Mouse (Mus musculus): ENCODE data around the gene Plgrkt. TPM values are rescaled to one million over a fixed set of nuclear protein-coding genes. Genes with fewer than 3 reads are reported as not detected.

The Plgrkt gene
- total and polyA plus RNA-seq, 2 experiments from 2014 or later = 27.9 to 58.7 TPM

DNA sequence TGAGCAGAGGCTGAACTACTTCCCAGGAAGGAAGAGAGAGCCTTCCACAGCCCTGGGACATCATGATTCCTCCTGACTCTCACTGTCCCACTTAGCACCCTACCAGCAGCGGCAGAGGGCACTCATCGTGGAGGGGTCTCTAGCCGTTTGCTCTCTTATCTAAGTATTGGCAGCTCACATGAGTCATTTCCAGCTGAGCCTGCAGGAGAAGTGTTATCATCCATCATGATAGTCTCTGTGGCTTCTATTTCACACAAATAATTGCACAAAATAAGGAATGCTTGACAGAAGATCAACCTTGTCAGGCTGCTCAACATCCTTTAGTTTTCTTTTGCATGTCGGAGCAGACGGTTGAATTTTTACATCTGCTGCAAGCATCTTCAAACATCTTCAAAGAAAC lies 6.9 kb downstream of the Plgrkt start:
- 84% methylated on average over 5 of the region's 5 CpGs for WGBS
- H3K9ac ChIP-seq (replicated peaks; ENCODE audit: low read length) = no peak overlapping the region
- no peak overlapping the region for H3K4me3 ChIP-seq (ENCODE audit: low read length)
- peaks cover 12% of the 10 kb centered on the region for H3K4me1 ChIP-seq (ENCODE audit: insufficient read depth, low read length)
- no peak overlapping the region for H3K27ac ChIP-seq
- TF ChIP-seq CTCF (IDR thresholded peaks at IDR 0.05; ENCODE audit: low read depth) = no peak
- no peak for ATAC-seq
- H3K9me3 ChIP-seq (ENCODE audit: low read length) = no peaks in the 10 kb centered on the region
- H3K36me3 ChIP-seq (ENCODE audit: insufficient read depth, low read length) = peaks cover 8% of the 10 kb centered on the region; the same call in 1 of the 2 replicates
- no peaks in the 10 kb centered on the region for H3K27me3 ChIP-seq (ENCODE audit: insufficient read depth, low read length)
- no peak overlapping the region for H3K4me2 ChIP-seq (ENCODE audit: low read depth, low read length)
- DNase-seq (ENCODE audit: low spot score) = no peak

DNA sequence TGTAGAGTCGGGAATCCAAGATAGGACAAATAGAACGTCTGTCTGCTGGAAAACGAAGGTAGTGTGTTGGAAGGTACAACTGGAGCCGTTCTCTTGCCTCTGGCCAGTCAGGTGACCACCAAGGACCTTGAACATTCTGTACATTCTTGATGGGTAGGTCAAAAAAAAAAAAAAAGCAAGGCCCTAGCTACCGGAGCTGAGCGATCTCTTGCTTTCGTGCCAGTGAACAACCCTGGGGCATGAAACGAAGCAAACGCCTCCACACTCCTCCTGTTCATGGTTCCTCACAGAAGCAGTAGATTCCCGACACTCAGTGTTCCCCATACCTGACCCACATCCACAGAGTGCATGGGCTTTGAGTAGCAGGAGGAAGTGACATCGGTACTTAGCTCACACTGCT lies 10.9 kb downstream of the Plgrkt start:
- Histone ChIP-seq H3K36me3 (ENCODE audit: insufficient read depth, low read length) (peaks cover 8% of the 10 kb centered on the region; the same call in 1 of the 2 replicates), H3K27ac (no peak overlapping the region), H3K4me1 (ENCODE audit: insufficient read depth, low read length) (peaks cover 6% of the 10 kb centered on the region), H3K27me3 (ENCODE audit: insufficient read depth, low read length) (no peaks in the 10 kb centered on the region), H3K9me3 (ENCODE audit: low read length) (no peaks in the 10 kb centered on the region), H3K4me2 (ENCODE audit: low read depth, low read length) (no peak overlapping the region), H3K9ac (replicated peaks; ENCODE audit: low read length) (no peak overlapping the region), H3K4me3 (ENCODE audit: low read length) (no peak overlapping the region)
- DNase-seq (ENCODE audit: low spot score) (no peak), ATAC-seq (no peak)
- WGBS = 85% methylated on average over 11 of the region's 11 CpGs
- no peak for TF ChIP-seq CTCF (IDR thresholded peaks at IDR 0.05; ENCODE audit: low read depth)

DNA sequence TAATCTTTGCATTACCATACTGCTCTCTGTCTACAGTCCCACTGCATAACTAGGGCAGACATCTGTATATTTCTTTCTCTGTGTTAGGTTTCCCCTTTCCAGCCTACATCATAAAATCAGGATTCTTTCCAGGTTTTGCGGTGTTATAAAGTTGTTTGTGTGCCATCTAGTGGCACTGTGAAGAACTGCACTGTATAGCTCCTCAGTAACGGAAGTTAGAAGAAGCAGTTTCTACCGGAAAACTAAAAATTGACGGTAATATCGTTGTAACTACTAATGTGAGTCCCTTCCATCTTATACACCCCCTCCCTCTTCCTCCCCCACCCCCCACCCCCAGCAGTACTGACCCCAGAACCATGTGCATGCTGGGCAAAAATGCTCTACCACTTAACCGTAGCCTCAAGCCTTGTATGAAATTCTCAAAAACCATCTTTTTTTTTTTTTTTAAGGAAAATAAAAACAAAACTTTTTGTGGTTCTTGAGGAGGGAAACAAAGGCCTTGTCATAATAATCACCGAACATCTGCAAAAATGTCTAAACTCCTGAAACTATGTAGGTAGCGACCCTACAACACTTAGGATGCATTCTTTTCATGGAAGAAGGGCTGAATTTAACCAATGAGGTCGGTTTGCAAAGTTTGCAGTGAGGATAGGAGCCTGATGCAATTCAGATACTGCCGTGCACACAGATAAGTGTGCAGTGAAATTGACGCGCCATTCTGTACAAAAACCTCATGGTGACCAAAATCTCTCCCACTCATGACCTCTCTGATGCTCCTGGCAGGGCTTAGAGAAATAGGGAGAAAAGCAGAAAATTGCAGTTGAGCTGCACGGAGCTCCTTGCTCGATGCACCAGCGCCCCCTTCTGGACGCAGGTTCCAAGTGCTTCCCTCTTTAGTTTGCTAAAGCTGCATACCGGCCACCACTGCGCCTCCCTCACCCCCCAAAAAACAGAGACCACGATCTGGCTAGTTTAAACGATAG lies 12.0 kb downstream of the Plgrkt start:
- peak; percentile 82 for ATAC-seq
- WGBS = 5% methylated on average over 20 of the region's 20 CpGs
- H3K36me3 ChIP-seq (ENCODE audit: insufficient read depth, low read length) = peaks cover 8% of the 10 kb centered on the region; the same call in 1 of the 2 replicates
- no peak overlapping the region for H3K27ac ChIP-seq
- no peak overlapping the region for H3K9ac ChIP-seq (replicated peaks; ENCODE audit: low read length)
- TF ChIP-seq CTCF (IDR thresholded peaks at IDR 0.05; ENCODE audit: low read depth) = peak; percentile 95
- no peaks in the 10 kb centered on the region for H3K27me3 ChIP-seq (ENCODE audit: insufficient read depth, low read length)
- no peaks in the 10 kb centered on the region for H3K4me1 ChIP-seq (ENCODE audit: insufficient read depth, low read length)
- peak; percentile 94 for DNase-seq (ENCODE audit: low spot score)
- peak overlapping the region; percentile 23 for H3K4me3 ChIP-seq (ENCODE audit: low read length)
- no peaks in the 10 kb centered on the region for H3K9me3 ChIP-seq (ENCODE audit: low read length)
- H3K4me2 ChIP-seq (ENCODE audit: low read depth, low read length) = peak overlapping the region; percentile 61

DNA sequence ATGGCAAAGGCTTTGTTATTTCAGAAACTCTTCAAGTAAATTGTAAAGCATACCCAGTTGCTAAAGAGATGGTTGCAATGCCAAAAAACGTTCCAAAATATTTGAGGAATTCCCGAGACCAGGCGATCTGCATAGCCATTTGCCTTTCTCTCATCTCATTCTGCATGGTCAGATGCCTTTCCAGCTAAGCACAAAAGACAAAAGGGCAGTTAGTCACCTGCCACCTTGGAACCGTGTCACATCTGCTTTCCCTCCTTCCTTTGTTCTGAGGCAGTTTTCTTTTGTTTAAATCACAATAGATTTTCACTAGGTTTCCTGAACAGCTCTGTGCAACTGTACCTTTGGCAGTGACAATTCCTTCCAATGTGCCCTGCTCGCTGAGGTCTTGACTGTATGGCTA lies 16.2 kb downstream of the Plgrkt start:
- no peaks in the 10 kb centered on the region for H3K27me3 ChIP-seq (ENCODE audit: insufficient read depth, low read length)
- H3K36me3 ChIP-seq (ENCODE audit: insufficient read depth, low read length) = peaks cover 5% of the 10 kb centered on the region; the same call in 1 of the 2 replicates
- no peak for TF ChIP-seq CTCF (IDR thresholded peaks at IDR 0.05; ENCODE audit: low read depth)
- H3K9me3 ChIP-seq (ENCODE audit: low read length) = no peaks in the 10 kb centered on the region
- no peak overlapping the region for H3K4me2 ChIP-seq (ENCODE audit: low read depth, low read length)
- H3K4me3 ChIP-seq (ENCODE audit: low read length) = no peak overlapping the region
- WGBS = 19% methylated on average over 5 of the region's 5 CpGs
- no peak overlapping the region for H3K27ac ChIP-seq
- no peaks in the 10 kb centered on the region for H3K4me1 ChIP-seq (ENCODE audit: insufficient read depth, low read length)
- DNase-seq (ENCODE audit: low spot score) (no peak), ATAC-seq (no peak)
- no peak overlapping the region for H3K9ac ChIP-seq (replicated peaks; ENCODE audit: low read length)

DNA sequence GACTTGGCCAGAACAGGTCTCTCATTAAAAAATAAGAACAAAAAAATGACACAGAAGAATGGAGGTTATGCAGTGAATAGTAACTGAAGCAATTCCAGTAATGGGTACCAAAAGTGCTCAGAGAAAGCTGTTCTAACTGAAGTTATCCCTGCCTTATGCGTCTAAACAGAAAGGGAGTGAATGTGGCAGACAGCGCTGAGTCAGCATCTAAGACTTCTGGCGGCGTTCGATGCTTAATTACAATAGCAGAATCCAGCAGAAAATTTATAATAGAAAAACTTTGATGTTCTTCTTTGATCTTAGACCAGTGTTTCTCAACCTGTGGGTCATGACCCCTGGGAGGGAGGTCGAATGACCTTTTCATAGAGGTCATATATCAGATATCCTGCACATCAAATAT lies 21.6 kb downstream of the Plgrkt start:
- H3K9me3 ChIP-seq (ENCODE audit: low read length) = no peaks in the 10 kb centered on the region
- no peak overlapping the region for H3K9ac ChIP-seq (replicated peaks; ENCODE audit: low read length)
- 0 out of 2 replicates have a peak, but pooled peaks cover 5% of the 10 kb centered on the region for H3K36me3 ChIP-seq (ENCODE audit: insufficient read depth, low read length)
- H3K27ac ChIP-seq = no peak overlapping the region
- no peaks in the 10 kb centered on the region for H3K27me3 ChIP-seq (ENCODE audit: insufficient read depth, low read length)
- DNase-seq (ENCODE audit: low spot score) = no peak
- ATAC-seq = no peak
- no peak for TF ChIP-seq CTCF (IDR thresholded peaks at IDR 0.05; ENCODE audit: low read depth)
- no peak overlapping the region for H3K4me2 ChIP-seq (ENCODE audit: low read depth, low read length)
- WGBS = 73% methylated on average over 6 of the region's 6 CpGs
- no peak overlapping the region for H3K4me3 ChIP-seq (ENCODE audit: low read length)
- H3K4me1 ChIP-seq (ENCODE audit: insufficient read depth, low read length) = no peaks in the 10 kb centered on the region

GRCm38 (mm10) chr19:29344868-29345267 lies 22.3 kb downstream of the Plgrkt start:
- Histone ChIP-seq H3K9me3 (ENCODE audit: low read length) (no peaks in the 10 kb centered on the region), H3K4me1 (ENCODE audit: insufficient read depth, low read length) (no peaks in the 10 kb centered on the region), H3K27me3 (ENCODE audit: insufficient read depth, low read length) (no peaks in the 10 kb centered on the region), H3K4me3 (ENCODE audit: low read length) (no peak overlapping the region), H3K27ac (no peak overlapping the region), H3K36me3 (ENCODE audit: insufficient read depth, low read length) (0 out of 2 replicates have a peak, but pooled peaks cover 2% of the 10 kb centered on the region), H3K9ac (replicated peaks; ENCODE audit: low read length) (no peak overlapping the region), H3K4me2 (ENCODE audit: low read depth, low read length) (no peak overlapping the region)
- ATAC-seq (no peak), DNase-seq (ENCODE audit: low spot score) (no peak)
- TF ChIP-seq CTCF (IDR thresholded peaks at IDR 0.05; ENCODE audit: low read depth) = no peak

DNA sequence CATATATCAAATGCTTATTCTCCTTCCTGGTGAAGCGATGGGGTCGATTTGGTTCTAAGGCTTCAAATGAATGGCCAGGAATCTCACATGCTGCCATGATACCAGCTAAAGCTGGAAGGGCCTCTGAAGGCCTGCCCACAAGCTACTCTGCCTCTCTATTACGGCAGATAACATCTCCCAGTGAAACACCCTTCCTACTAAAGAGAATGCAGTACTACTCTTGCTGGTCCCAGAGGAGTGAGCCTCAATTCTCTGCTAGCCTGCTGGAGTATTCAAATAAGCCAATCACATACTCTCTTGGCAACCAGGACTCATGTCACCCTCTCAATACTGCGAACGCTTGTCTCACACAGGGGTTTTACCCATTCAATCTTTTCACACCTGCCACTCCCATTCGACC lies 24.9 kb downstream of the Plgrkt start:
- 87% methylated on average over 6 of the region's 6 CpGs for WGBS
- H3K4me2 ChIP-seq (ENCODE audit: low read depth, low read length) = no peak overlapping the region

More for the DNA sequence above, 24.9 kb downstream of the Plgrkt start:
- Histone ChIP-seq H3K27me3 (ENCODE audit: insufficient read depth, low read length) (no peaks in the 10 kb centered on the region), H3K9me3 (ENCODE audit: low read length) (no peaks in the 10 kb centered on the region), H3K4me1 (ENCODE audit: insufficient read depth, low read length) (no peaks in the 10 kb centered on the region), H3K4me3 (ENCODE audit: low read length) (no peak overlapping the region), H3K9ac (replicated peaks; ENCODE audit: low read length) (no peak overlapping the region), H3K36me3 (ENCODE audit: insufficient read depth, low read length) (no peaks in the 10 kb centered on the region), H3K27ac (no peak overlapping the region)
- DNase-seq (ENCODE audit: low spot score) = no peak
- ATAC-seq = no peak
- no peak for TF ChIP-seq CTCF (IDR thresholded peaks at IDR 0.05; ENCODE audit: low read depth)
